Mouse (Mus musculus) thymus, adult 2 months (tissue): ENCODE data around the gene Cep295nl. TPM values are rescaled to one million over a fixed set of nuclear protein-coding genes. Genes with fewer than 3 reads are reported as not detected.

Experiments used
- DNase-seq: peaks from one replicate; pipeline ENCODE4 v3.0.0; 2021
- H3K27ac ChIP-seq: fragments of 200-500 bp; 2 replicates; pipeline ENCODE4 v1.5.1; 2012; ENCODE audit warnings: low read length, control low read depth; ENCODE audit not compliant: control insufficient read depth, insufficient read depth
- H3K27me3 ChIP-seq: fragments of 200-500 bp; 2 replicates; pipeline ENCODE4 v1.6.1; 2012; ENCODE audit warnings: mild to moderate bottlenecking, low read length, moderate library complexity, mixed read lengths; ENCODE audit not compliant: control insufficient read depth, insufficient read depth
- H3K36me3 ChIP-seq: fragments of 200-500 bp; 2 replicates; pipeline ENCODE4 v1.6.1; 2012; ENCODE audit warnings: mild to moderate bottlenecking, low read length, moderate library complexity; ENCODE audit not compliant: control insufficient read depth, insufficient read depth
- H3K4me1 ChIP-seq: fragments of 200-500 bp; replicated peaks from 2 replicates; pipeline ENCODE4 v1.6.1; 2012; ENCODE audit warnings: low read length; ENCODE audit not compliant: control insufficient read depth, insufficient read depth
- H3K4me3 ChIP-seq: fragments of 200-500 bp; 2 replicates; pipeline ENCODE4 v1.5.1; 2012; ENCODE audit warnings: mild to moderate bottlenecking, low read length, control low read depth, moderate library complexity; ENCODE audit not compliant: control insufficient read depth, insufficient read depth
- CTCF ChIP-seq: fragments of 200-500 bp; IDR thresholded peaks from 2 replicates; pipeline ENCODE4 v1.5.1; 2012; ENCODE audit warnings: mild to moderate bottlenecking, control low read depth, low read length, moderate library complexity, borderline replicate concordance; ENCODE audit not compliant: control insufficient read depth, poor library complexity, insufficient read depth; ENCODE audit errors: extremely low read depth
- POLR2A ChIP-seq: fragments of 200-500 bp; IDR thresholded peaks from 2 replicates; pipeline ENCODE4 v1.6.1; 2012; ENCODE audit warnings: mild to moderate bottlenecking, low read length, control low read depth, moderate library complexity; ENCODE audit not compliant: control insufficient read depth, poor library complexity, insufficient read depth; ENCODE audit errors: extremely low read depth
- WGBS: fragments of 180-500 bp; shearing (Covaris S2); methylation state at CpG from one replicate; pipeline ENCODE4 v1.1.7; 2018; 5-methylcytosine and 5-hydroxymethylcytosine counted together
- polyA plus RNA-seq: library from polyadenylated mRNA; depleted of rRNA; stranded (reverse); fragments of >200 nt; gene quantifications from 2 replicates; pipeline ENCODE4 v1.2.3, GENCODE M21; 2012

The Cep295nl gene
- polyA plus RNA-seq, 1 experiment, result 0.26 TPM

DNA sequence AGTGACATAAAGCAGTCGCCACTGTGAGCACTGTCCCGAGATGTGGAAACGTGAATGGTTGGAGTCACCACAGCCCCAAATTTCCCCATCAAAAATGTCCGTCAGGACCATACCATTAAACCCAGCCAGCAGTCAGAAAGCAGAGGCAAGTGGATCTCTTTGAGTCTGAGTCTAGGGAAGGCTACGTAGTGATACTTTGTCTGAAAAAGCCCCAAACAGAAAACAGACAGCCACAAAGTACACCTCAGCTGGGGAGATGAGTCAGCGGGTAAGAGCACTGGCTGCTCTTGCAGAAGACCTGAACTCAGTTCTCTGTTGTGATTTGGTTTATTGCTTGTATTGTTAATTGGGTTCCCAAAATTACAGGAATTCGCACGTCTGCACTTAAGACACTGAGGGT lies 24.3 kb upstream of the Cep295nl start:
- Histone ChIP-seq H3K36me3 (no peaks in the 10 kb centered on the region), H3K27me3 (no peaks in the 10 kb centered on the region), H3K4me3 (no peak overlapping the region), H3K4me1 (0 out of 2 replicates have a peak, but pooled peaks cover 3% of the 10 kb centered on the region), H3K27ac (no peak overlapping the region)
- no peak for DNase-seq
- TF ChIP-seq POLR2A, result no peak
- WGBS, result 87% methylated on average over 8 of the region's 8 CpGs

DNA sequence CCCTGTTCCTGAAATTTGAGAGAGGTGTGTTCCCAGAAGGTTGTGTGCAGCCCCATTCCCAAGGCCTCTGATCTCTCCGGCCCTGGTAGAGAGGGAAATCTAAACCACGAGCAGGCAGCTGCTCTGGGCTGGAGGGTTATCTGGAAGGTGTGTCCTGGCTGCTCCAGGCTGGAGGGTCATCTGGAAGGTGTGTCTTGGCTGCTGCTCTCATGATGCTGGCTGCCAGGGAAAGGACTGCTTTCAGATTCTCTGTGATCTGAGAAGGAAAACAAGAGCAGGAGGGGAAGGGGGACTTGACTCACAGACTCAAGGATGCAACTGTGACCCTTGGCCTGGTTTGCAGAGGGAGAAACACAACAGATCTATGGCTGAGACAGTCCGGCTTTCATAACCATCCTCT lies 23.8 kb upstream of the Cep295nl start:
- Histone ChIP-seq H3K36me3 (no peaks in the 10 kb centered on the region), H3K27me3 (no peaks in the 10 kb centered on the region), H3K27ac (no peak overlapping the region), H3K4me1 (peaks cover 6% of the 10 kb centered on the region), H3K4me3 (no peak overlapping the region)
- 92% methylated on average over 3 of the region's 3 CpGs for WGBS
- TF ChIP-seq POLR2A (no peak), CTCF (no peak)
- DNase-seq, result no peak

DNA sequence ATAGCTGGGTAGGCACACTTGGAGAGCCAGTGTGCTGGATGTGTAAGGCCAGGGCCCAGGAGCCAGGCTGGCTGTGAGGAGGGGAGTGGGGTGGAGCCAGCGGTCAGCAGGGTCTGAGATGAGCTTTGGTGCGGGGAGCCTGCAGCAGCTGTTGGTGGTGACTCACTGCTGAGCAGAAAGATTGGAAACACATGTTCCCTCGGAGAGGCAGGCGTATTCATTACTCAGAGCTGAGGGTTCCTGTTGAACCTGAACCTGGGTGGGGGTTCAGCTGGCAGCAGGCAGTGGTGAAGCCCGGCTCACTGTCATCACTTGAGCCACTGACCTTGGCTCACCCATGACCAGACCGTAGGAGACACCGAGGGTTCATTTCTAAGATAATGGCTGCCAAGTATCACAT lies 22.9 kb upstream of the Cep295nl start:
- no peak for DNase-seq

DNA sequence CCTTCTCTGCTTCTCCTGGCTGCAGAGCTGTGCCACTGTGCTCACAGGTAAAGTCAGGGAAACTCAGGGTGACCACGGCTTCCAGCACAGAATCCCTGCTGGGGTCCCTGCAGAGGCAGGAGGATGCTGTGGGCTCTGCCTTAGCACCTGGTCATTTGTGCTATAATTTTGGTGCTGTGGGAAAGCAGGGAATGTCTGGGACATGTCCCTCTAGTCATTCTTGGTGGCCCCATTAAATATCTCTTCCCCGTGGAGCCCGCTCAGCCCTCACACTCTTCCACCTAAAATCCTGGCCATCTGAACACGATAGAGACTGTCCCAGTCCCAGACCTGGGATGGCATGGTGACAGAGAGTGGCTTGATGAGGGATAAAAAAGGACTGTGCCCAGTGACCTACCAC lies 21.7 kb upstream of the Cep295nl start:
- WGBS, result 98% methylated on average over 4 of the region's 4 CpGs
- no peaks in the 10 kb centered on the region for H3K27me3 ChIP-seq
- no peak overlapping the region for H3K27ac ChIP-seq
- no peak for DNase-seq
- no peak for TF ChIP-seq CTCF
- no peak for TF ChIP-seq POLR2A
- H3K4me1 ChIP-seq, result peaks cover 14% of the 10 kb centered on the region
- H3K4me3 ChIP-seq, result no peak overlapping the region
- H3K36me3 ChIP-seq, result no peaks in the 10 kb centered on the region

More for the DNA sequence above, 22.9 kb upstream of the Cep295nl start:
- 90% methylated on average over 7 of the region's 7 CpGs for WGBS
- no peaks in the 10 kb centered on the region for H3K27me3 ChIP-seq
- peaks cover 14% of the 10 kb centered on the region for H3K4me1 ChIP-seq
- no peak overlapping the region for H3K27ac ChIP-seq
- H3K4me3 ChIP-seq, result no peak overlapping the region
- no peaks in the 10 kb centered on the region for H3K36me3 ChIP-seq
- TF ChIP-seq POLR2A, result no peak
- no peak for TF ChIP-seq CTCF

DNA sequence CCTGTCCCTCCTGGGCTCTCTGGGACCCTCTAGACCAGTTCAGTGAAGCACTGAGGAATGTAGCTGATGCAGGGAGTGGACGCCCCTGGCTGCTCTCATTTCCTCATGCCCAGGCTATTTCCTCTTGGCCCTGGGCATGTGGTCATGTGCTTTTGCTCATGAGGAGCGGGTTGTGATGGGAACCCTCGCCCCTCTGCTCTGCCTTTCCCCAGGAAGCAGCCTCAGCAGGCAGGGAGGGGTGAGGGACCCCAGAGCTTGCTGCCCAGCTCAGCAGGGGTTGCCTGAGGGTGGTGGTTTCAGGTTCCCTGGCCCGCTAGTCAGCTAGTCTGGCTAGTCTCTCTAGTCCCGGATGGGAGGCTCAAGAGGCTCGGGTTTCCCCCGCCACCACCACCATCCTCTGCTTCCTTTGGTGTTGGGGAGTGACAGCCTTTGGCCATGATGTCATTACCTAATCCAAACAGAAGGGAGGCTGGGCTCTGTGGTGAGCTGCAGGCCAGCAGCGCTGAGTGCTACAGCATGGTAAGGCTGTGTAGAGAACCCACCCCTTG lies 20.7 kb upstream of the Cep295nl start:
- TF ChIP-seq POLR2A (no peak), CTCF (no peak)
- Histone ChIP-seq H3K4me3 (no peak overlapping the region), H3K4me1 (peaks cover 14% of the 10 kb centered on the region), H3K27me3 (no peaks in the 10 kb centered on the region), H3K27ac (no peak overlapping the region), H3K36me3 (no peaks in the 10 kb centered on the region)
- WGBS, result 28% methylated on average over 8 of the region's 8 CpGs
- DNase-seq, result no peak

DNA sequence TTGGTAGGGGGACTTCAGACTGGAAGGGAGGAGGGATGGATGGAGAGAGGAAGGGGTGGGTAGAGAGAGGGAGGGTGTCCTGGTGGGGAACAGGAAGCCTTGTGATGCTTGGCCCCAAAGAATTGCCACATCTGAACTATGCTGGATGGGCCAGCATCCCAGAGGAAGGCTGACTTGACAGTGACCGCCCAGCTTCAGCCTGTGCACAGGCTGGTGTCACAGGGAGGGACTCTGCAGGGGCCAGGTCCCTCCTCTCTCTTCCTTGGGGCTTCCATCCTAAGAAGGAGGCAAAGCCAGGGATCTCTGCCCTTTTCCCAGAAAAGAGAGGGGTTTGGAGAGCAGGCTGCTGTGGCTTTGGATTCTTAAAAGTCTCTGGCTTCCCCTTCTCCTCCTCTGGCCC lies 20.2 kb upstream of the Cep295nl start:
- no peak overlapping the region for H3K27ac ChIP-seq
- no peak for DNase-seq

DNA sequence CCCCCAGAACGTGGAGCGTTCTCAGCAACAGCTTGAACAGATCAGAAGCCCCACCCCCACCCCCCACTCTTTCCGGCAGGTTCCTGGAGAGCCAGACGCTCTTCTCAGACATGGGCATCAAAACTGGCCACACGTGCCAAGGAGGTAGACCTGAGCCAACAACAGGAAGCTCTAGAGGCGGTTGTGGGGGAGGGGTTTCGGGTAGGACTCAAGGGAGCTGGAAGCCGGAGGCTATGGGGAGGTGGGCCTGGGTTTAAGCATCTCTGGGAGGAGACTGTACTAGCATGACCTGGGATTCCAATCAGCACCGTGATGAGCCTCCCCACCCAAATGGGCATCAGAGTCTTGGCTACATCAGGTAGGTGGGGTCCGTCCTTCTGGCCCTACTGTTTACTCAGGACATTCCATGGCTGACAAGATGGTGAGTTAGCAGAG lies 18.6 kb upstream of the Cep295nl start:
- DNase-seq, result no peak

More for the DNA sequence above, 20.2 kb upstream of the Cep295nl start:
- TF ChIP-seq CTCF, result no peak
- TF ChIP-seq POLR2A, result no peak
- WGBS, result 86% methylated on average over 1 of the region's 1 CpGs
- H3K27me3 ChIP-seq, result no peaks in the 10 kb centered on the region
- H3K4me3 ChIP-seq, result no peak overlapping the region
- no peaks in the 10 kb centered on the region for H3K36me3 ChIP-seq
- H3K4me1 ChIP-seq, result peaks cover 14% of the 10 kb centered on the region

DNA sequence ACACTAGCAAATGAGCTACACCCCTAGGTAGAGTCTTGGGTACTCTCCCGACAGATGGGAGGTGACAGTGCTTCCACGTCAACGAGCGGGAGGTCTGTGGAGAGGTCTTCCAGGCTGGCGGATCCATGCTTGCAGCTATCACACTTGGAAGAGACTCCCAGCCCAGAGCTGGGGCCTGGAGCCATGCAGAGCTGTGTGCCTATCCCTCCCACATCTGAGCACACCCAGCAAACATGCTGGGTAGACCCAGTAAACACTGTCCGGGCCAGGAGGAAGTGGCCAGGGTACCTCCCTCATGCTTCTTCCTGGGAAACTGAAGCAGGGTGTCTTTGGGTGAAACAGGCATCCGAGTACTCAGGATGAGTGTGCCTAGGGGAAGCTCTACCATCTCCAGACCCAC lies 18.2 kb upstream of the Cep295nl start:
- Histone ChIP-seq H3K36me3 (no peaks in the 10 kb centered on the region), H3K27me3 (no peaks in the 10 kb centered on the region), H3K4me3 (no peak overlapping the region), H3K27ac (no peak overlapping the region), H3K4me1 (peaks cover 19% of the 10 kb centered on the region)
- DNase-seq, result no peak
- WGBS, result 73% methylated on average over 7 of the region's 7 CpGs
- no peak for TF ChIP-seq POLR2A
- TF ChIP-seq CTCF, result no peak

More for the DNA sequence above, 18.6 kb upstream of the Cep295nl start:
- H3K4me1 ChIP-seq, result peaks cover 14% of the 10 kb centered on the region
- WGBS, result 34% methylated on average over 10 of the region's 10 CpGs
- no peak for TF ChIP-seq POLR2A
- H3K36me3 ChIP-seq, result no peaks in the 10 kb centered on the region
- no peak overlapping the region for H3K4me3 ChIP-seq
- H3K27ac ChIP-seq, result no peak overlapping the region
- H3K27me3 ChIP-seq, result no peaks in the 10 kb centered on the region
